Mouse (Mus musculus) forebrain, embryonic 11.5 days (tissue): ENCODE measurements at regions not wholly inside any gene's neighbourhood (a gene's known extent, or its start where the extent isn't known, plus 50 kb on each side); places are given as distances from the start of the nearest gene placed in this dataset.

Experiments
- ATAC-seq: fragments of 200-750 bp; cut with Nextera tagmentation; replicated peaks from 2 replicates; pipeline ENCODE4 v1.8.0; 2017; ENCODE audit warnings: moderate TSS enrichment; ENCODE audit not compliant: low FRiP score
- DNase-seq: peaks from one replicate; pipeline ENCODE4 v3.0.0-alpha.2; 2017; ENCODE audit warnings: low spot score
- H3K27ac ChIP-seq: fragments of 300-500 bp; sonication (generic); 2 replicates; pipeline ENCODE4 v1.5.1; 2014; ENCODE audit warnings: low read depth, low read length
- H3K27me3 ChIP-seq: fragments of 300-500 bp; sonication (generic); 2 replicates; pipeline ENCODE4 v1.6.1; 2014; ENCODE audit warnings: mild to moderate bottlenecking, low read length, mixed read lengths; ENCODE audit not compliant: control insufficient read depth, insufficient read depth
- H3K36me3 ChIP-seq: fragments of 300-500 bp; sonication (generic); 2 replicates; pipeline ENCODE4 v1.6.1; 2014; ENCODE audit warnings: mild to moderate bottlenecking, low read length, moderate library complexity, mixed read lengths; ENCODE audit not compliant: control insufficient read depth, insufficient read depth
- H3K4me1 ChIP-seq: fragments of 300-500 bp; sonication (generic); replicated peaks from 2 replicates; pipeline ENCODE4 v1.6.1; 2014; ENCODE audit warnings: low read length, mixed read lengths; ENCODE audit not compliant: control insufficient read depth, insufficient read depth
- H3K4me2 ChIP-seq: fragments of 300-500 bp; sonication (generic); 2 replicates; pipeline ENCODE4 v1.6.1; 2014; ENCODE audit warnings: low read depth, mild to moderate bottlenecking, low read length, moderate library complexity, mixed read lengths; ENCODE audit not compliant: severe bottlenecking
- H3K4me3 ChIP-seq: fragments of 300-500 bp; sonication (generic); 2 replicates; pipeline ENCODE4 v1.5.1; 2014; ENCODE audit warnings: low read depth, low read length
- H3K9ac ChIP-seq: fragments of 300-500 bp; sonication (generic); 2 replicates; pipeline ENCODE4 v1.6.1; 2014; ENCODE audit warnings: low read length
- H3K9me3 ChIP-seq: fragments of 300-500 bp; sonication (generic); 2 replicates; pipeline ENCODE4 v1.6.1; 2016; ENCODE audit warnings: low read length, mixed read lengths; ENCODE audit not compliant: control insufficient read depth
- WGBS: fragments of 180-500 bp; shearing (Covaris S2); extraction: QIAGEN DNeasy Blood & Tissue Kit; methylation state at CpG from one replicate; pipeline ENCODE4 v1.1.7; 2014; 5-methylcytosine and 5-hydroxymethylcytosine counted together

- Histone ChIP-seq H3K27me3 (no peaks in the 10 kb centered on the region), H3K9me3 (no peaks in the 10 kb centered on the region), H3K27ac (no peak overlapping the region), H3K4me1 (no peaks in the 10 kb centered on the region), H3K4me3 (no peak overlapping the region), H3K36me3 (no peaks in the 10 kb centered on the region), H3K4me2 (no peak overlapping the region), H3K9ac (no peak overlapping the region)
- ATAC-seq (no peak), DNase-seq (no peak)
- WGBS: 92% methylated on average over 7 of the region's 7 CpGs
Measured at GRCm38 (mm10) chr4:106186684-106187083, 129.3 kb upstream of the Usp24 start.

GRCm38 (mm10) chr4:106190248-106190647 lies 125.8 kb upstream of the Usp24 start:
- H3K9ac ChIP-seq: no peak overlapping the region
- DNase-seq (no peak), ATAC-seq (no peak)
- no peak overlapping the region for H3K4me2 ChIP-seq
- H3K4me1 ChIP-seq: no peaks in the 10 kb centered on the region
- no peaks in the 10 kb centered on the region for H3K9me3 ChIP-seq
- H3K27ac ChIP-seq: no peak overlapping the region
- no peaks in the 10 kb centered on the region for H3K36me3 ChIP-seq
- 84% methylated on average over 4 of the region's 4 CpGs for WGBS
- H3K27me3 ChIP-seq: no peaks in the 10 kb centered on the region
- no peak overlapping the region for H3K4me3 ChIP-seq

GRCm38 (mm10) chr4:106191331-106191730 lies 124.7 kb upstream of the Usp24 start:
- no peak for DNase-seq
- H3K4me2 ChIP-seq: no peak overlapping the region
- no peaks in the 10 kb centered on the region for H3K27me3 ChIP-seq
- 92% methylated on average over 8 of the region's 8 CpGs for WGBS
- H3K27ac ChIP-seq: no peak overlapping the region
- ATAC-seq: no peak
- H3K9ac ChIP-seq: no peak overlapping the region
- H3K9me3 ChIP-seq: no peaks in the 10 kb centered on the region
- no peaks in the 10 kb centered on the region for H3K4me1 ChIP-seq
- H3K4me3 ChIP-seq: no peak overlapping the region
- no peaks in the 10 kb centered on the region for H3K36me3 ChIP-seq

GRCm38 (mm10) chr4:106191843-106192242 lies 124.2 kb upstream of the Usp24 start:
- ATAC-seq: no peak
- no peak for DNase-seq
- Histone ChIP-seq H3K4me3 (no peak overlapping the region), H3K27me3 (no peaks in the 10 kb centered on the region), H3K4me2 (no peak overlapping the region), H3K36me3 (no peaks in the 10 kb centered on the region), H3K27ac (no peak overlapping the region), H3K9ac (no peak overlapping the region), H3K4me1 (no peaks in the 10 kb centered on the region), H3K9me3 (no peaks in the 10 kb centered on the region)
- WGBS: 92% methylated on average over 3 of the region's 3 CpGs

- Histone ChIP-seq H3K9ac (no peak overlapping the region), H3K9me3 (no peaks in the 10 kb centered on the region), H3K27me3 (no peaks in the 10 kb centered on the region), H3K36me3 (no peaks in the 10 kb centered on the region), H3K4me2 (no peak overlapping the region), H3K4me3 (no peak overlapping the region), H3K27ac (no peak overlapping the region), H3K4me1 (no peaks in the 10 kb centered on the region)
- WGBS: 84% methylated on average over 3 of the region's 3 CpGs
- DNase-seq: no peak
- ATAC-seq: no peak
Measured at GRCm38 (mm10) chr4:106193204-106193945, 122.6 kb upstream of the Usp24 start.

GRCm38 (mm10) chr4:106195497-106196166 lies 120.4 kb upstream of the Usp24 start:
- H3K9me3 ChIP-seq: no peaks in the 10 kb centered on the region
- H3K4me1 ChIP-seq: peaks cover 7% of the 10 kb centered on the region; the same call in 1 of the 2 replicates
- no peaks in the 10 kb centered on the region for H3K36me3 ChIP-seq
- WGBS: 93% methylated on average over 3 of the region's 3 CpGs
- H3K27ac ChIP-seq: no peak overlapping the region
- ATAC-seq: no peak
- H3K9ac ChIP-seq: no peak overlapping the region
- no peak overlapping the region for H3K4me3 ChIP-seq
- H3K27me3 ChIP-seq: no peaks in the 10 kb centered on the region
- H3K4me2 ChIP-seq: no peak overlapping the region
- DNase-seq: no peak

GRCm38 (mm10) chr4:106199833-106200232 lies 116.2 kb upstream of the Usp24 start:
- DNase-seq (peak; percentile 56), ATAC-seq (peak; percentile 34; the same call in 1 of the 2 replicates)
- Histone ChIP-seq H3K36me3 (no peaks in the 10 kb centered on the region), H3K9ac (peak overlapping the region; percentile 27; the same call in 1 of the 2 replicates), H3K4me2 (peak overlapping the region; percentile 26; the same call in 1 of the 2 replicates), H3K4me1 (peaks cover 7% of the 10 kb centered on the region; the same call in 1 of the 2 replicates), H3K9me3 (no peaks in the 10 kb centered on the region), H3K27ac (peak overlapping the region; percentile 37; the same call in 1 of the 2 replicates), H3K4me3 (no peak overlapping the region), H3K27me3 (no peaks in the 10 kb centered on the region)
- WGBS: 4% methylated on average over 11 of the region's 11 CpGs

- DNase-seq: peak; percentile 66
- 39% methylated on average over 6 of the region's 6 CpGs for WGBS
- H3K4me2 ChIP-seq: no peak overlapping the region
Measured at GRCm38 (mm10) chr4:106200241-106200640, 115.8 kb upstream of the Usp24 start.

More at GRCm38 (mm10) chr4:106200241-106200640, 115.8 kb upstream of the Usp24 start:
- Histone ChIP-seq H3K27ac (peak overlapping the region; percentile 37; the same call in 1 of the 2 replicates), H3K9ac (peak overlapping the region; percentile 27; the same call in 1 of the 2 replicates), H3K9me3 (no peaks in the 10 kb centered on the region), H3K36me3 (no peaks in the 10 kb centered on the region), H3K27me3 (no peaks in the 10 kb centered on the region), H3K4me3 (no peak overlapping the region), H3K4me1 (peaks cover 7% of the 10 kb centered on the region; the same call in 1 of the 2 replicates)
- peak; percentile 57 for ATAC-seq
